Mouse (Mus musculus) limb, embryonic 10.5 days (tissue): Measurements from ENCODE around the gene Lsm5. TPM values are rescaled to one million over a fixed set of nuclear protein-coding genes. Genes with fewer than 3 reads are reported as not detected.

Experiments
- DNase-seq: peaks from one replicate; pipeline ENCODE4 v3.0.0-alpha.2; 2017; ENCODE audit warnings: low spot score
- H3K27ac ChIP-seq: fragments of 300-500 bp; sonication (generic); 2 replicates; pipeline ENCODE4 v1.5.1; 2016; ENCODE audit warnings: mild to moderate bottlenecking
- H3K27me3 ChIP-seq: fragments of 300-500 bp; sonication (generic); 2 replicates; pipeline ENCODE4 v1.6.1; 2016; ENCODE audit warnings: low read depth, mild to moderate bottlenecking; ENCODE audit not compliant: poor library complexity, severe bottlenecking
- H3K36me3 ChIP-seq: fragments of 300-500 bp; sonication (generic); 2 replicates; pipeline ENCODE4 v1.6.1; 2016; ENCODE audit warnings: mild to moderate bottlenecking, moderate library complexity
- H3K4me1 ChIP-seq: fragments of 300-500 bp; sonication (generic); 2 replicates; pipeline ENCODE4 v1.6.1; 2016
- H3K4me3 ChIP-seq: fragments of 300-500 bp; sonication (generic); 2 replicates; pipeline ENCODE4 v1.5.1; 2016; ENCODE audit warnings: mild to moderate bottlenecking, moderate library complexity
- H3K9me3 ChIP-seq: fragments of 300-500 bp; sonication (generic); replicated peaks from 2 replicates; pipeline ENCODE4 v1.6.1; 2016; ENCODE audit warnings: mild to moderate bottlenecking
- WGBS: fragments of 180-500 bp; shearing (Covaris S2); methylation state at CpG from one replicate; pipeline ENCODE4 v1.1.7; 2016; 5-methylcytosine and 5-hydroxymethylcytosine counted together
- polyA plus RNA-seq: library from polyadenylated mRNA; unstranded; fragments of >200 nt; fragmentation: Nextera tagmentation; extraction: Ambion mirVana; gene quantifications from 2 replicates; pipeline ENCODE4 v1.2.1, GENCODE M21; 2016

Gene Lsm5
- 189 and 222 TPM in 2 replicates for polyA plus RNA-seq

DNA sequence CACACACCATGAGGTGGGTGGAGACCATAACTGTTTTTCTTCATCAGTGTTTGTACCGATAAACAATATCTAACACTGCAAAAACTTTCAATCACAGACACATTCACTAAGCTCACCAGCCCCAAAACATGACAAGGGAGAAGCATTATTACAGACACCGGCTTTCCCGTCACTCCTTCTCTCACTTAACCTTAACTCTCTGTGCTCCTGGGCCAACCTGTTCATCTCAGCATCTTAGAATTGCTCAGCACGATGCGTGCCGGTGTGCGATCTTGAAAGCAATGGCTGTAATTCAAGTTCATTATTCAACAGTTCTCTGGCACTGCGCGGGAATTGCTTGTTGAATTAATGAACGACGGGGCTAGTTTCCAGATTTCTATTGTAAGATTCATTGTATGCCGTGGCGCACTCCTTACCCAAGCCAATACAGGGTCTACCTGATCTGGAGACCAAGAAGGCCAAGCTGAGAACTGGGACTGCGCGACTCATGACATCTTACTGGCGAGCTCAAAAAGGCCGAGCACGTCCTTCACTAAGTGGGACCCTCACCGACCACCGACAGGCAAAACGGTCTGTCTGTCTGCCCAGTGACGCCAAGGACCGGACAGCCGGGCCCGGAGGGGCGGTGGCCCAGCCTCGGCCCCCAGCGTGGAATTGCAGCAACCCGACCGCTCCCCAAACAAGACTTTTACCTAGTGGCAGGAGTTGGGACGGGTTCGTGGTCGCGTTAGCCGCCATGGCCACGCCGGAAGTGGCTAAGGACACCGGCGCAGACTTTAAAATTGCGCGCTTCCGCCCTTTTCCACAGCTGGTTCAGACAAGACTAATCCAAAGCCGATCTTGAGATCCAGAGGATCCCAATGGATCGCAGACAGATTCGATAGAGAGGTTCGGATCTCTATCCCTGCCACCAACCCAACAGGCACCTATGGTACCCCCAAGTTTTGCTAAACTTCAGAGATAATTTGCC lies at the start of gene Lsm5:
TSS of gene Lsm5 (minus strand) at position 780 of the 970 bp plus-strand sequence.
- peaks cover 6% of the 10 kb centered on the region for H3K4me1 ChIP-seq
- 1% methylated on average over 46 of the region's 46 CpGs for WGBS
- H3K4me3 ChIP-seq = peak within 1 kb of the TSS; percentile 91
- peak within 1 kb of the TSS; percentile 92 for H3K27ac ChIP-seq
- no peaks in the 10 kb centered on the region for H3K27me3 ChIP-seq
- peak; percentile 86 for DNase-seq
- H3K9me3 ChIP-seq = no peaks in the 10 kb centered on the region
- H3K36me3 ChIP-seq = peaks cover 9% of the 10 kb centered on the region

DNA sequence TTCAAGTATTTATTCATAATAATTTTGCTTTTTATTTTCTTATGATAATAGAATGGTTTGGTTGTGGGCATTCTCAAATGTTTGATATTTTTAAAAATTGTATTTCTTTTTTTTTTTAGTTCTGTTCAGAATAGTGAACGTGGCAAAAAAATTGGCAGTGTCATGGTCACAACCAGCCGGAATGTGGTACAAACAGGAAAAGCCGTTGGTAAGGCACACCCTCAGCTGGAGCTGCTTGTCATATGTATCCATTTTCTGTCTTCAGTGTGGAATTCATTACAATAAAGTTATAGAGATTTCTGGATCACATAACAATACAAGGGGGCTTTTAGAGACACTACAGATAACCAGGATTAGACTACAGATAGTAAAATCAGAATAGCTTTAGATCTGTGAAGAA lies 49.2 kb upstream of the Lsm5 start:
- WGBS = 94% methylated on average over 3 of the region's 3 CpGs

DNA sequence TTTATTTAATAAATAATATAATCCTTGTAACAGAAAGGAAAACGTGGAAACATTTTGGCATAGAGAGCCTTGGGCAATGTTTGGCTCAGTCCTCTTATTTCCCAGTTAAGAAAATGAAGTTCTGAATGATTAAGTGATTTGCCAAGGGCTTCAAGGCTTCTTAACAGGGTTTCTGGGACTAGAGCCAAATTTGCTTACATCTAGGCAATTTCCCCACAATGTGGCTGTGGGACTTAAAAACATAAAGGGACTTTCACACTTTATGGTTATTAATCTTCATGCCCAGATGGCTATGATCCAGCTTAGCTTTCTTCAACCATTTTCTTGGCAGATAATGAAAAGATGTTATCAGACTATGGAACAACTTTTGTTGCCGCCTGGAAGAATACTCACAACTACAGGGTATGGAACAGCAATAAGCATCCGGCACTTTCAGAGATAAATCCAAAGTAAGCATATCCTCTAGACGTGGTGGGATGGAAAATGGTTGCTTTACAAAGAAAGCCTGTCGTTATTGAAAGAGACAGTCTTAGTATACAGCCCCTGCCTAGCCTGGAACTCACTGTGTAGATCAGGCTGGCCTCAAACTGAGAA lies 41.5 kb upstream of the Lsm5 start:
- peaks cover 47% of the 10 kb centered on the region for H3K36me3 ChIP-seq
- no peak overlapping the region for H3K27ac ChIP-seq
- no peak for DNase-seq
- WGBS = 91% methylated on average over 5 of the region's 5 CpGs
- no peaks in the 10 kb centered on the region for H3K4me1 ChIP-seq
- H3K9me3 ChIP-seq = no peaks in the 10 kb centered on the region
- H3K27me3 ChIP-seq = no peaks in the 10 kb centered on the region
- no peak overlapping the region for H3K4me3 ChIP-seq

More for the DNA sequence above, 49.2 kb upstream of the Lsm5 start:
- no peaks in the 10 kb centered on the region for H3K4me1 ChIP-seq
- H3K27ac ChIP-seq = no peak overlapping the region
- H3K9me3 ChIP-seq = no peaks in the 10 kb centered on the region
- no peak for DNase-seq
- no peak overlapping the region for H3K4me3 ChIP-seq
- H3K27me3 ChIP-seq = no peaks in the 10 kb centered on the region
- H3K36me3 ChIP-seq = peaks cover 66% of the 10 kb centered on the region

DNA sequence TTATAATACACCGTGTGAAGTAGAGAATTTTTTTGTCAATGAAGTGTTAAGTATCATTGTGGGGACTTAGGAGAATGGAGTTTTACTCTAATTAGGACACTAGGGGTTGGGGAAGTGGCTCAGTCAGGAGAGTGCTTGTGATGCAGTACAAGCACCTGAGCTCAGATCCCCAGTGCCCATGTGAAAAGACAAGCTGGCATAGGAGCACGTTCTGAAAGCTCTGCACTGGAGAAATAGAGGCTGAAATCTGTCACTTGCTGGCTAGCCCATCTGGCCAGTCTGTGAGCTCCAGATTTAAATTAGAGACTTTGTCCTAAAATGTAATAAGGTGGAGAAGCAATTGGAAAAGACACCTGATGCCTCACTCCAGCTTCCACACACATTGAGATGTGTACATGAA lies 28.0 kb upstream of the Lsm5 start:
- Histone ChIP-seq H3K4me1 (no peaks in the 10 kb centered on the region), H3K9me3 (no peaks in the 10 kb centered on the region), H3K4me3 (no peak overlapping the region), H3K36me3 (peaks cover 89% of the 10 kb centered on the region), H3K27ac (no peak overlapping the region), H3K27me3 (no peaks in the 10 kb centered on the region)
- DNase-seq = no peak
- 93% methylated on average over 2 of the region's 2 CpGs for WGBS

- WGBS = 76% methylated on average over 3 of the region's 3 CpGs
- H3K27me3 ChIP-seq = no peaks in the 10 kb centered on the region
- peaks cover 21% of the 10 kb centered on the region for H3K36me3 ChIP-seq
- H3K9me3 ChIP-seq = no peaks in the 10 kb centered on the region
- no peak overlapping the region for H3K27ac ChIP-seq
- H3K4me3 ChIP-seq = no peak overlapping the region
- DNase-seq = no peak
- H3K4me1 ChIP-seq = peaks cover 8% of the 10 kb centered on the region
These were observed 16.4 kb upstream of the Lsm5 start for GRCm38 (mm10) chr6:56720877-56721276.

- no peak overlapping the region for H3K4me3 ChIP-seq
- DNase-seq = no peak
- H3K9me3 ChIP-seq = no peaks in the 10 kb centered on the region
- H3K27ac ChIP-seq = no peak overlapping the region
- H3K36me3 ChIP-seq = peaks cover 7% of the 10 kb centered on the region
- peaks cover 10% of the 10 kb centered on the region for H3K4me1 ChIP-seq
- no peaks in the 10 kb centered on the region for H3K27me3 ChIP-seq
- 94% methylated on average over 1 of the region's 1 CpGs for WGBS
These were observed 14.6 kb upstream of the Lsm5 start for GRCm38 (mm10) chr6:56719071-56719470.

GRCm38 (mm10) chr6:56715270-56715666 lies 10.8 kb upstream of the Lsm5 start:
- WGBS = under 1% methylated on average over 25 of the region's 25 CpGs
- Histone ChIP-seq H3K4me1 (peaks cover 10% of the 10 kb centered on the region), H3K9me3 (no peaks in the 10 kb centered on the region), H3K27ac (peak overlapping the region; percentile 96), H3K4me3 (peak overlapping the region; percentile 83), H3K27me3 (no peaks in the 10 kb centered on the region), H3K36me3 (no peaks in the 10 kb centered on the region)
- no peak for DNase-seq

- Histone ChIP-seq H3K27ac (peak within 1 kb of the TSS; percentile 96), H3K9me3 (no peaks in the 10 kb centered on the region), H3K36me3 (no peaks in the 10 kb centered on the region), H3K4me3 (peak within 1 kb of the TSS; percentile 83), H3K4me1 (peaks cover 10% of the 10 kb centered on the region), H3K27me3 (no peaks in the 10 kb centered on the region)
- under 1% methylated on average over 64 of the region's 64 CpGs for WGBS
- DNase-seq = peak; percentile 95
These were observed 10.2 kb upstream of the Lsm5 start, which contains the start of gene Avl9 for GRCm38 (mm10) chr6:56714574-56715269. Gene Avl9, plus strand, starts transcription at chr6:56714899.

GRCm38 (mm10) chr6:56714186-56714573 lies 9.7 kb upstream of the Lsm5 start:
- no peak for DNase-seq
- H3K36me3 ChIP-seq = no peaks in the 10 kb centered on the region
- peak overlapping the region; percentile 96 for H3K27ac ChIP-seq
- H3K27me3 ChIP-seq = no peaks in the 10 kb centered on the region
- no peaks in the 10 kb centered on the region for H3K9me3 ChIP-seq
- H3K4me1 ChIP-seq = peaks cover 10% of the 10 kb centered on the region
- WGBS = 48% methylated on average over 7 of the region's 7 CpGs
- H3K4me3 ChIP-seq = peak overlapping the region; percentile 83

DNA sequence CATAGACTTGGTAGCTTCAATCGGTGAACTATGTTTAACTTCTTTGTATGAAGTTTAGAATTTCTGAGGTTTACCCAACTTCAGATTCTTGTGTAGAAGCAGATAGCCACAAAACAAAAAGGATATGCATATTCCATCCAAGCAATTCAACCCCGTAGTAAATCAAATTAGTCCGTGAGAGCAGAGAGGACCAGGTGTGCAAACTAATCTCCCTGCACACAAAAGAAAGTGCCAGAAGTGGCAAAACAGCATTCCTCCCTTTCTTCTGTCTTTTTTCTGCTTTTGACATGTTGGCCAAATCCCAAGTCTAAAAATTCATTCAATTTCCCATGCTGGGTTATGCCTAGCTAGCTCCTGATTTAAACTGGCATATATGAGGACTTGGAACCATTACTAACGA lies 12.1 kb downstream of the Lsm5 start:
- no peaks in the 10 kb centered on the region for H3K4me1 ChIP-seq
- H3K9me3 ChIP-seq = no peaks in the 10 kb centered on the region
- no peak overlapping the region for H3K4me3 ChIP-seq
- no peak for DNase-seq
- no peaks in the 10 kb centered on the region for H3K27me3 ChIP-seq
- no peak overlapping the region for H3K27ac ChIP-seq
- no peaks in the 10 kb centered on the region for H3K36me3 ChIP-seq
- 85% methylated on average over 4 of the region's 4 CpGs for WGBS

DNA sequence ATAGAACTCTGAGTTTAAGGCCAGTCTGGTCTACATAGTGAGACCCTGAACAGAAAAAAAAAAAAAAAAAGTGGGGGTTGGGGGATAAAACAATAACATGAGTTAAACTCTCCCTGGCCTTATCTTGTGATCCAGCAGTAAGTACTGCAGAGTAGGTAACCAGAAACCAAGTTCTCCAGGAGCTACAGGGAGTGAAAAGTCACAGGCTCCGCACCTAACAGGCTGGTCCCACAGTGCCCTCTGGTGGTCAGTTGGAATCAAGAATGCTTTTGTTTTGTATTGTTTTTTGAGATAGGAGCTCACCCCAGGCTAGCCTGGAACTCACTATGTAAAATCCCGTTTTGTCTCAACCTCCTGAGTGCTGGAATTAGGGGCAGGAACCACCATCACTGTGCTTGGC lies 13.3 kb downstream of the Lsm5 start:
- Histone ChIP-seq H3K27ac (no peak overlapping the region), H3K9me3 (no peaks in the 10 kb centered on the region), H3K36me3 (no peaks in the 10 kb centered on the region), H3K27me3 (no peaks in the 10 kb centered on the region), H3K4me1 (no peaks in the 10 kb centered on the region), H3K4me3 (no peak overlapping the region)
- WGBS = 11% methylated on average over 2 of the region's 2 CpGs
- DNase-seq = peak; percentile 82

DNA sequence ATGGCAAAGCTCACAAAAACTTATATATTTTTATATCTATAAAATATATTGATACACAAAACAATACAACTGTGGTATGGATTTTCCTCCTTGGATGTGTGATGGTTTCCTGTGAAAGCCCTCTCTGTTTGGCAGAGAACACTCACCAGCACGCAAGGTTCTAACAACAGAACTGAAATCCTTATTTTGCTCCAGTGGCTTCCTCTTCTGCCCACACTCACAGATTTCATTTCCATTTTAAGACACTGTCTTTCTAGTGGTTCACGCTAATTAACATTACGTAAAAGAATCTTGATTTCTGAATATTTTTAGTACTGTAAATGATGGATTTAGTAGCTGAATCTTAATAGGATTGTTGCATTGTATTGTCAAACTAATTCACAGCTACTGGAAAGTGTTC lies 16.3 kb downstream of the Lsm5 start:
- no peaks in the 10 kb centered on the region for H3K27me3 ChIP-seq
- no peaks in the 10 kb centered on the region for H3K36me3 ChIP-seq
- DNase-seq = no peak
- no peaks in the 10 kb centered on the region for H3K4me1 ChIP-seq
- no peaks in the 10 kb centered on the region for H3K9me3 ChIP-seq
- no peak overlapping the region for H3K27ac ChIP-seq
- H3K4me3 ChIP-seq = no peak overlapping the region
- WGBS = 93% methylated on average over 3 of the region's 3 CpGs

GRCm38 (mm10) chr6:56664410-56664809 lies 40.1 kb downstream of the Lsm5 start:
- no peak overlapping the region for H3K4me3 ChIP-seq
- H3K9me3 ChIP-seq = no peaks in the 10 kb centered on the region
- no peak for DNase-seq
- no peaks in the 10 kb centered on the region for H3K4me1 ChIP-seq
- H3K27ac ChIP-seq = no peak overlapping the region
- WGBS = 92% methylated on average over 3 of the region's 3 CpGs
- no peaks in the 10 kb centered on the region for H3K27me3 ChIP-seq
- no peaks in the 10 kb centered on the region for H3K36me3 ChIP-seq
